Mouse (Mus musculus) kidney, postnatal 0 days (tissue): Measurements from ENCODE around the gene Eid3. TPM values are rescaled to one million over a fixed set of nuclear protein-coding genes. Genes with fewer than 3 reads are reported as not detected.
A peak's percentile ranks its signal among the peaks of the same experiment; 100 is the strongest.

Experiments used
- ATAC-seq: fragments of 200-750 bp; cut with Nextera tagmentation; replicated peaks from 2 replicates; pipeline ENCODE4 v1.8.0; 2017; ENCODE audit warnings: low read depth, moderate number of reproducible peaks, moderate TSS enrichment, moderate library complexity; ENCODE audit not compliant: low FRiP score
- DNase-seq: peaks from one replicate; pipeline ENCODE4 v3.0.0-alpha.2; 2016; ENCODE audit warnings: low spot score
- H3K27ac ChIP-seq: fragments of 300-500 bp; sonication (generic); 2 replicates; pipeline ENCODE4 v1.5.1; 2014; ENCODE audit warnings: mild to moderate bottlenecking
- H3K27me3 ChIP-seq: fragments of 300-500 bp; sonication (generic); 2 replicates; pipeline ENCODE4 v1.6.1; 2014; ENCODE audit warnings: low read length, mixed read lengths; ENCODE audit not compliant: insufficient read depth
- H3K36me3 ChIP-seq: fragments of 300-500 bp; sonication (generic); 2 replicates; pipeline ENCODE4 v1.6.1; 2014; ENCODE audit warnings: low read length, mixed read lengths; ENCODE audit not compliant: insufficient read depth
- H3K4me1 ChIP-seq: fragments of 300-500 bp; sonication (generic); replicated peaks from 2 replicates; pipeline ENCODE4 v1.6.1; 2014; ENCODE audit warnings: antibody characterized with exemption, low read length, mixed read lengths; ENCODE audit not compliant: insufficient read depth
- H3K4me2 ChIP-seq: fragments of 300-500 bp; sonication (generic); 2 replicates; pipeline ENCODE4 v1.6.1; 2014; ENCODE audit warnings: mild to moderate bottlenecking, low read length, moderate library complexity, mixed read lengths
- H3K4me3 ChIP-seq: fragments of 300-500 bp; sonication (generic); replicated peaks from 2 replicates; pipeline ENCODE4 v1.5.1; 2014; ENCODE audit warnings: low read depth, low read length
- H3K9ac ChIP-seq: fragments of 300-500 bp; sonication (generic); 2 replicates; pipeline ENCODE4 v1.6.1; 2014; ENCODE audit warnings: low read depth, low read length
- H3K9me3 ChIP-seq: fragments of 300-500 bp; sonication (generic); replicated peaks from 2 replicates; pipeline ENCODE4 v1.6.1; 2016; ENCODE audit warnings: low read length, inconsistent platforms, mixed read lengths
- CTCF ChIP-seq: IDR thresholded peaks from 2 replicates; pipeline ENCODE4 v1.5.1; 2016; ENCODE audit warnings: antibody characterized with exemption, low read depth, mild to moderate bottlenecking, moderate library complexity
- WGBS: fragments of 180-500 bp; shearing (Covaris S2); extraction: QIAGEN DNeasy Blood & Tissue Kit; methylation state at CpG from one replicate; pipeline ENCODE4 v1.1.7; 2014; 5-methylcytosine and 5-hydroxymethylcytosine counted together
- polyA plus RNA-seq: library from polyadenylated mRNA; unstranded; fragments of >200 nt; fragmentation: Nextera tagmentation; extraction: Ambion mirVana; gene quantifications from 2 replicates; pipeline ENCODE4 v1.2.1, GENCODE M21; 2015

Gene Eid3
- polyA plus RNA-seq, 1 experiment from 2014 or later = 0.20 TPM

- Histone ChIP-seq H3K4me3 (no peak overlapping the region), H3K9ac (no peak overlapping the region), H3K4me2 (no peak overlapping the region), H3K4me1 (no peaks in the 10 kb centered on the region), H3K9me3 (no peaks in the 10 kb centered on the region), H3K27ac (no peak overlapping the region), H3K36me3 (peaks cover 26% of the 10 kb centered on the region), H3K27me3 (no peaks in the 10 kb centered on the region)
- WGBS = 59% methylated on average over 7 of the region's 7 CpGs
- no peak for TF ChIP-seq CTCF
- ATAC-seq = no peak
- no peak for DNase-seq
Observed at GRCm38 (mm10) chr10:82898893-82899292, 32.5 kb downstream of the Eid3 start.

DNA sequence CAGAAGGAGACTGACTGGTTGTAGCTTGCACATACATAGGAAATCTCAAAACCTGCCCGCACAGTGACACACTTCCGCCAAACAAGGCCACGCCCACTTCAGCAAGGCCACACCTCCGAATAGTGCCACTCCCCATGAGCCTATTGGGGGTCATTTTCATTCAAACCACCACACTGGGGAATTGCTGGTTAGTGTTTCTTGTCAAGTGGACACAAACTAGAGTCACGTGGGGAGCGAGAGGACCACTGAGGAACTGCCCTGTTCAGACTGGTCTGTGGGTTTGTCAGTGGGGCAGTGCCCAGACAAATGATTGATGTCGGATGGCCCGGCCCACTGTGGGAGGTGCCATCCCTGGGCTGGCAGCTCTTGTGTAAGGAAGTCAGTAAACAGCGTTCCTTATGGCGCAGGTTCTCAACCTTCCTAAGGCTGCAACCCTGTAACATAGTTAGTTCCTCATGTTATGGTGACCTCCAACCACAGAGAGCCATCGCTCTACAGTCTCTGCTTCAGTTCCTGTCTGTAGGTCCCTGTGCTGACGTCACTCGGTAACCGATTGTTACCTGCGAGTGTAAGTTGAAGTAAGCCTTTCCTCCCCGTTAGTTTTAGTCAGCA is 33.5 kb downstream of the Eid3 start:
- Histone ChIP-seq H3K4me1 (no peaks in the 10 kb centered on the region), H3K9ac (no peak overlapping the region), H3K27ac (no peak overlapping the region), H3K4me2 (no peak overlapping the region), H3K9me3 (no peaks in the 10 kb centered on the region), H3K36me3 (peaks cover 23% of the 10 kb centered on the region), H3K27me3 (no peaks in the 10 kb centered on the region), H3K4me3 (no peak overlapping the region)
- no peak for TF ChIP-seq CTCF
- DNase-seq = no peak
- ATAC-seq = peak; percentile 42
- WGBS = 44% methylated on average over 16 of the region's 16 CpGs

GRCm38 (mm10) chr10:82900546-82900945 is 34.1 kb downstream of the Eid3 start:
- Histone ChIP-seq H3K4me1 (no peaks in the 10 kb centered on the region), H3K4me3 (no peak overlapping the region), H3K9ac (no peak overlapping the region), H3K27me3 (no peaks in the 10 kb centered on the region), H3K4me2 (no peak overlapping the region), H3K36me3 (peaks cover 23% of the 10 kb centered on the region), H3K9me3 (no peaks in the 10 kb centered on the region), H3K27ac (no peak overlapping the region)
- no peak for ATAC-seq
- 52% methylated on average over 7 of the region's 7 CpGs for WGBS
- TF ChIP-seq CTCF = no peak
- DNase-seq = no peak

GRCm38 (mm10) chr10:82901436-82901835 is 35.0 kb downstream of the Eid3 start:
- DNase-seq = peak; percentile 92
- WGBS = 5% methylated on average over 7 of the region's 7 CpGs
- Histone ChIP-seq H3K9me3 (no peaks in the 10 kb centered on the region), H3K27ac (no peak overlapping the region), H3K36me3 (peaks cover 15% of the 10 kb centered on the region), H3K27me3 (no peaks in the 10 kb centered on the region), H3K9ac (no peak overlapping the region), H3K4me3 (no peak overlapping the region), H3K4me1 (no peaks in the 10 kb centered on the region), H3K4me2 (no peak overlapping the region)
- peak; percentile 95 for TF ChIP-seq CTCF
- ATAC-seq = peak; percentile 68; the same call in 1 of the 2 replicates

DNA sequence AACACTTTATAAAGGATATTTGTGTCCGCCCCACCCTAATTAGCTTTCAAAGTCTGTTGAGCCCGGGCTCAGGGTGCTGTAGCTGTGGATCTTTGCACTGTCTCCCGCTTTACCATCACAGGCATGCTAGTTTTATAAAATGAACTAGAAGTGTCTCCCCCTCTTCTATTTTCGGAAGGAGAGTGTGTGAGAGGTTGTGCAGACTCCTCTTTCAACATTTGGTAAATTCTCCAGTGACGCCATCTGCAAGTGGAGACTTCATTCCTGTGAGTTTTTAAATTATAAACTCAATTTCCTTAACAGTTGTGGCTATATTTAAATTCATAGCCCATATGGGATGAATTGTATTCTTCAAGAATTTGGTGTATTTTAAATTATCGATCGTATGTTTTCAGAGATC is 42.1 kb downstream of the Eid3 start:
- no peaks in the 10 kb centered on the region for H3K4me1 ChIP-seq
- WGBS = 88% methylated on average over 7 of the region's 7 CpGs

GRCm38 (mm10) chr10:82909382-82909781 is 43.0 kb downstream of the Eid3 start:
- Histone ChIP-seq H3K9ac (no peak overlapping the region), H3K4me2 (peak overlapping the region; percentile 15; the same call in 1 of the 2 replicates), H3K4me3 (no peak overlapping the region), H3K36me3 (no peaks in the 10 kb centered on the region), H3K9me3 (no peaks in the 10 kb centered on the region), H3K27ac (no peak overlapping the region), H3K27me3 (no peaks in the 10 kb centered on the region), H3K4me1 (no peaks in the 10 kb centered on the region)
- ATAC-seq (0 out of 2 replicates have a peak, but pooled peaks have one; percentile 36), DNase-seq (peak; percentile 84)
- WGBS = 16% methylated on average over 9 of the region's 9 CpGs
- TF ChIP-seq CTCF = peak; percentile 91

More for the DNA sequence above, 42.1 kb downstream of the Eid3 start:
- Histone ChIP-seq H3K9ac (no peak overlapping the region), H3K9me3 (no peaks in the 10 kb centered on the region), H3K4me2 (no peak overlapping the region), H3K4me3 (no peak overlapping the region), H3K27ac (no peak overlapping the region), H3K27me3 (no peaks in the 10 kb centered on the region), H3K36me3 (no peaks in the 10 kb centered on the region)
- TF ChIP-seq CTCF = no peak
- ATAC-seq (no peak), DNase-seq (no peak)

DNA sequence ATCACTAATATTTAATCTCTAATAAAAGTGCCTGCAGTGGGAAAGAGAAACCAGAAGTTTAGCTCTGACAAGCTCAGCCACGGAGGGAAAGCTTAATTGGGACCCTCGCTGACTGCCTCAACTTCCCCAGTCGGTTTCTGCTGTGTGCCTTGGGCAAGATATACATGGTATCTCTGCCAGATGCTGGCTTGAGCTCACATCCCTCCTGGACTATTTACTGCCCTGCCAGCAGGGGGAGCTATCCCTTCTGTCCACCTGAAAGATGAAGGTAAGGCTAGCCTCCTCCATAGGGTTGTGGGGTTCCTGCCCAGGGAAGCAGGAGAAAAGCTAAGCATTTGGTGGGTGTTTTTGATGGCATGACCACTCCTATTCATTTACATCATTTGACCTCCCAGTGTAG is 43.8 kb downstream of the Eid3 start:
- ATAC-seq (no peak), DNase-seq (no peak)
- Histone ChIP-seq H3K9me3 (no peaks in the 10 kb centered on the region), H3K36me3 (no peaks in the 10 kb centered on the region), H3K9ac (no peak overlapping the region), H3K4me1 (no peaks in the 10 kb centered on the region), H3K27ac (no peak overlapping the region), H3K4me3 (no peak overlapping the region), H3K27me3 (no peaks in the 10 kb centered on the region), H3K4me2 (no peak overlapping the region)
- peak; percentile 65 for TF ChIP-seq CTCF
- 73% methylated on average over 3 of the region's 3 CpGs for WGBS
